Mouse (Mus musculus) lung, adult 2 months (tissue): ENCODE data around the gene Eif5a.

Experiments used
- CTCF ChIP-seq: fragments of 200-500 bp; IDR thresholded peaks from 2 replicates; pipeline ENCODE4 v1.5.1; 2011; ENCODE audit warnings: mild to moderate bottlenecking, low read length, control low read depth; ENCODE audit not compliant: insufficient read depth
- POLR2A ChIP-seq: fragments of 200-500 bp; IDR thresholded peaks from 2 replicates; pipeline ENCODE4 v1.6.1; 2011; ENCODE audit warnings: low read depth, mild to moderate bottlenecking, control low read depth, low read length, borderline replicate concordance; ENCODE audit errors: extremely low read depth

GRCm38 (mm10) chr11:69931769-69932168 is 10.0 kb upstream of the Eif5a start:
- TF ChIP-seq CTCF (no peak), POLR2A (no peak)
